Mouse (Mus musculus): ENCODE results near the gene Olfr1371. TPM values are rescaled to one million over a fixed set of nuclear protein-coding genes. Genes with fewer than 3 reads are reported as not detected.
"Not testable (repeated sequence)": the region's sequence is repeated elsewhere in the genome, so short reads cannot be mapped to it uniquely, and the experiment has no call there.

The Olfr1371 gene
- polyA plus RNA-seq, 1 experiment, result not detected

GRCm38 (mm10) chr11:52220282-52220681, 6.5 kb upstream of the Olfr1371 start:
- Histone ChIP-seq H3K4me3 (replicated peaks; ENCODE audit: control insufficient read depth, low read depth, low read length) (no peak overlapping the region), H3K4me1 (ENCODE audit: control insufficient read depth, insufficient read depth, low read length) (no peaks in the 10 kb centered on the region; the same call in 1 of the 2 replicates), H3K27ac (ENCODE audit: control insufficient read depth, insufficient read depth, low read depth, low read length, poor library complexity) (no peak overlapping the region)
- WGBS, result 13% methylated on average over 4 of the region's 4 CpGs
- no peak for TF ChIP-seq POLR2A (IDR thresholded peaks at IDR 0.05; ENCODE audit: borderline replicate concordance, control insufficient read depth, low read depth, low read length)
- TF ChIP-seq CTCF (IDR thresholded peaks at IDR 0.05; ENCODE audit: control insufficient read depth, insufficient read depth, low read length), result peak; percentile 80

- not testable (repeated sequence) for H3K4me3 ChIP-seq (replicated peaks; ENCODE audit: control insufficient read depth, low read depth, low read length); H3K27ac ChIP-seq (ENCODE audit: control insufficient read depth, insufficient read depth, low read depth, low read length, poor library complexity); H3K4me1 ChIP-seq (ENCODE audit: control insufficient read depth, insufficient read depth, low read length)
- 50% methylated on average over 8 of the region's 8 CpGs for WGBS
Observed at GRCm38 (mm10) chr11:52196496-52197023, 17.2 kb downstream of the Olfr1371 start.

GRCm38 (mm10) chr11:52180651-52181050, 33.1 kb downstream of the Olfr1371 start:
- not testable (repeated sequence) for H3K4me3 ChIP-seq (replicated peaks; ENCODE audit: control insufficient read depth, low read depth, low read length); H3K4me1 ChIP-seq (ENCODE audit: control insufficient read depth, insufficient read depth, low read length); H3K27ac ChIP-seq (ENCODE audit: control insufficient read depth, insufficient read depth, low read depth, low read length, poor library complexity)
- WGBS, result 75% methylated on average over 4 of the region's 4 CpGs

DNA sequence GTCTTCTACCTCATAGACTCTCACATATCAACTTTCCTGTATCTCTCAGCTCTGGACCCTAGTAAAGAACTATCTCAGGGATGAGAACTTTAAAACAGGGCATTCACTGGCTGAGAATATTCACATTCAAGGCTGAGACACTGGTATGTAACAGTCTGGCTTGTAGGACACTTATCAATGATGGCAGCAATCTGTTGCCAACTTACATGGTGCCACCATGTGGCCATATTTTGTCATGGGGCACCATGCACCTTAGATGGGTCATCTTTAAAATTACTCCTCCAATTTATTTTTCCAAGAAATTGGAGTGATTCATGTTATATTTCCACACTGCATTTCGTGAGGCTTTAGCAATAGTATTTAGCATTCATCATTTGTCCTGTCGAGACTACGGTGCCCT, 33.9 kb downstream of the Olfr1371 start:
- 71% methylated on average over 2 of the region's 3 CpGs for WGBS
- not testable (repeated sequence) for H3K4me3 ChIP-seq (replicated peaks; ENCODE audit: control insufficient read depth, low read depth, low read length); H3K4me1 ChIP-seq (ENCODE audit: control insufficient read depth, insufficient read depth, low read length)

GRCm38 (mm10) chr11:52168461-52168860, 45.3 kb downstream of the Olfr1371 start:
- TF ChIP-seq CTCF (IDR thresholded peaks at IDR 0.05; ENCODE audit: control insufficient read depth, insufficient read depth, low read length) (no peak), POLR2A (IDR thresholded peaks at IDR 0.05; ENCODE audit: borderline replicate concordance, control insufficient read depth, low read depth, low read length) (no peak)
- H3K27ac ChIP-seq (ENCODE audit: control insufficient read depth, insufficient read depth, low read depth, low read length, poor library complexity), result no peak overlapping the region
- 12% methylated on average over 12 of the region's 12 CpGs for WGBS

More for the DNA sequence above, 33.9 kb downstream of the Olfr1371 start:
- H3K27ac ChIP-seq (ENCODE audit: control insufficient read depth, insufficient read depth, low read depth, low read length, poor library complexity), result not testable (repeated sequence)

DNA sequence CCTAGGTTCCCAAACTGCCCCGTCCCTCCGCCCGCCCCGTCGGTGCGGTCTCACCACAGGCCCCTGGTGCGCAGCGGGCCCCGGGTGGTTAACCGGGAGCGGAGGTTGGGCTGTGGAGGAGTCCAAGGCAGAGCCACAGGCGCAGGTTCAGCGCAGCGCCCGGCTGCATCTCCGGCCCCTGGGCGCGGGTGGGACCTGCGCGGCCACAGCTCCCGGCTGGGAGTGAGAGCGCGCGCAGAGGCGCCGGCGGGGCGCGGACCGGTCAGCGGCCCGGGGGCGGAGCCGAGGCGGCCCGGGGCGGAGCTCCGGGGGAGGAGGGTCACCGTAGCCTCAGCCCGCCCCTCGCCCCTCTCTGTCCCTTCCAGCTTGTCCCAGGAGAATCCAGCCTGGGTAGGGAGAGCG, 45.9 kb downstream of the Olfr1371 start:
- H3K27ac ChIP-seq (ENCODE audit: control insufficient read depth, insufficient read depth, low read depth, low read length, poor library complexity); H3K4me1 ChIP-seq (ENCODE audit: control insufficient read depth, insufficient read depth, low read length); H3K4me3 ChIP-seq (replicated peaks; ENCODE audit: control insufficient read depth, low read depth, low read length): not testable (repeated sequence)
- 1% methylated on average over 39 of the region's 42 CpGs for WGBS

More at GRCm38 (mm10) chr11:52168461-52168860, 45.3 kb downstream of the Olfr1371 start:
- no peaks in the 10 kb centered on the region for H3K4me1 ChIP-seq (ENCODE audit: control insufficient read depth, insufficient read depth, low read length)
- no peak overlapping the region for H3K4me3 ChIP-seq (replicated peaks; ENCODE audit: control insufficient read depth, low read depth, low read length)

DNA sequence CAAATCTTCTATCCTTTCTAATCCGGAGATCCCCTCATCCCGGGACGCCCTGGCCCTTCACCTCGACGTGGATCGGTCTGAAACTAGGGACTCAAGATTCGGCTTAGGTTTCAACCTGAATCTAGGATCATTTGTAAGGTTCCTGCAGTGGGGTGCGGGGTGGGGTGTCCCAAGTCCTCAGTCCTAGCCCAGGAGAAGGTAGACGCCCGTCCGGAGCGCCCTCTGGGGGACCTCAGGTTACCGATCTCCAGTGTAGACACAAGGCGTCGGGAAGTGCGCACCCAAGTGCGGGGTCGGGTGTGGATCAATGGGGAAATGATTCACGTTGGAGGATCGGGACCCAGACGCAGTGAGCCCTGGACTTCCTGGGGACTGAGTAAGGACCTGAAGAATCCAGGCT, 46.7 kb downstream of the Olfr1371 start:
- no peak for TF ChIP-seq POLR2A (IDR thresholded peaks at IDR 0.05; ENCODE audit: borderline replicate concordance, control insufficient read depth, low read depth, low read length)
- WGBS, result 3% methylated on average over 21 of the region's 21 CpGs
- no peak overlapping the region for H3K27ac ChIP-seq (ENCODE audit: control insufficient read depth, insufficient read depth, low read depth, low read length, poor library complexity)
- no peaks in the 10 kb centered on the region for H3K4me1 ChIP-seq (ENCODE audit: control insufficient read depth, insufficient read depth, low read length)
- no peak overlapping the region for H3K4me3 ChIP-seq (replicated peaks; ENCODE audit: control insufficient read depth, low read depth, low read length)

- TF ChIP-seq POLR2A (IDR thresholded peaks at IDR 0.05; ENCODE audit: borderline replicate concordance, control insufficient read depth, low read depth, low read length) (no peak), CTCF (IDR thresholded peaks at IDR 0.05; ENCODE audit: control insufficient read depth, insufficient read depth, low read length) (no peak)
- no peaks in the 10 kb centered on the region for H3K4me1 ChIP-seq (ENCODE audit: control insufficient read depth, insufficient read depth, low read length)
- 16% methylated on average over 10 of the region's 10 CpGs for WGBS
- no peak overlapping the region for H3K27ac ChIP-seq (ENCODE audit: control insufficient read depth, insufficient read depth, low read depth, low read length, poor library complexity)
- no peak overlapping the region for H3K4me3 ChIP-seq (replicated peaks; ENCODE audit: control insufficient read depth, low read depth, low read length)
Observed at GRCm38 (mm10) chr11:52163926-52164325, 49.9 kb downstream of the Olfr1371 start.

Other genes with a start within 250 kb of the Olfr1371 start
- gene Cdkn2aipnl, start 246.3 kb downstream of the Olfr1371 start, polyA plus RNA-seq (2011; ENCODE audit: insufficient read depth, insufficient read length, low replicate concordance, missing spikeins), result 20.9 and 27.8 TPM in 2 replicates
- 89.5 and 122 TPM in 2 replicates for gene Ube2b, start 213.2 kb downstream of the Olfr1371 start, polyA plus RNA-seq (2011; ENCODE audit: insufficient read depth, insufficient read length, low replicate concordance, missing spikeins)
- gene Cdkl3, start 209.8 kb downstream of the Olfr1371 start, polyA plus RNA-seq (2011; ENCODE audit: insufficient read depth, insufficient read length, low replicate concordance, missing spikeins), result 4.8 and 6.7 TPM in 2 replicates
- 29.8 and 38.0 TPM in 2 replicates for gene Ppp2ca, start 115.3 kb downstream of the Olfr1371 start, polyA plus RNA-seq (2011; ENCODE audit: insufficient read depth, insufficient read length, low replicate concordance, missing spikeins)
- not detected in 2 replicates for gene Olfr1373, start 68.5 kb downstream of the Olfr1371 start, polyA plus RNA-seq (2011; ENCODE audit: insufficient read depth, insufficient read length, low replicate concordance, missing spikeins)
- 102 and 171 TPM in 2 replicates for gene Skp1a, start 18.0 kb upstream of the Olfr1371 start, polyA plus RNA-seq (2011; ENCODE audit: insufficient read depth, insufficient read length, low replicate concordance, missing spikeins)
- 2.6 TPM in 2 replicates for gene Tcf7, start 69.0 kb upstream of the Olfr1371 start, polyA plus RNA-seq (2011; ENCODE audit: insufficient read depth, insufficient read length, low replicate concordance, missing spikeins)
- 68.5 and 89.4 TPM in 2 replicates for gene Vdac1, start 146.9 kb upstream of the Olfr1371 start, polyA plus RNA-seq (2011; ENCODE audit: insufficient read depth, insufficient read length, low replicate concordance, missing spikeins)
- 13.4 and 29.2 TPM in 2 replicates for gene 9530068E07Rik, start 182.4 kb upstream of the Olfr1371 start, polyA plus RNA-seq (2011; ENCODE audit: insufficient read depth, insufficient read length, low replicate concordance, missing spikeins)

Measured in bone marrow, adult 2 months (tissue).